Mouse (Mus musculus) E14TG2a.4 (cell line): Measurements from ENCODE around the gene Hist1h3d.

Source experiments
- CTCF ChIP-seq: conservative IDR thresholded peaks from 2 replicates; pipeline ENCODE4 v1.5.1; 2014; ENCODE audit warnings: low read length
- NANOG ChIP-seq: IDR thresholded peaks from 2 replicates; pipeline ENCODE4 v1.6.1; 2014; ENCODE audit warnings: borderline replicate concordance, low read length, mixed read lengths
- POU5F1 ChIP-seq: IDR thresholded peaks from 2 replicates; pipeline ENCODE4 v1.6.1; 2014; ENCODE audit warnings: low read length, borderline replicate concordance

DNA sequence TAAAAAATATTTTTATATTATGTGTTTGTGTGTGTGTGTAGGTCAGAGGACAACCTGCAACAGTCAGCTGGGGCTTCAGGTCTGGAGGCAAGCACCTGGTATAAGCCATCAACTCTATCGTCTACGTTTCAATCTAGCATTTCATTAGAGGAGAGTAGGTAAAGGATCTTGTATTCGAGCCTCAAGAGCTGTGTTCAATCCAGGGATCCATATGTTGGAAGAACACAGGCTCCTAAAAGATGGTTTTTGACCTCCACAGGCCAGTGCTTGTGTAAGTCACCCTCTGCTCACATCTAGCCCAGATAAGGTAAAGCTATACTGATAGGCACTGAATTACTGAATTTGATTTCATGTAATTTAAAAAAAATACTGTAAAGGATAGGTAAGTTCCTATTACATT, 18.7 kb upstream of the Hist1h3d start:
- TF ChIP-seq CTCF = no peak
- TF ChIP-seq NANOG = no peak
- no peak for TF ChIP-seq POU5F1
